Mouse (Mus musculus): ENCODE results near the gene Mxi1.

The Mxi1 gene

DNA sequence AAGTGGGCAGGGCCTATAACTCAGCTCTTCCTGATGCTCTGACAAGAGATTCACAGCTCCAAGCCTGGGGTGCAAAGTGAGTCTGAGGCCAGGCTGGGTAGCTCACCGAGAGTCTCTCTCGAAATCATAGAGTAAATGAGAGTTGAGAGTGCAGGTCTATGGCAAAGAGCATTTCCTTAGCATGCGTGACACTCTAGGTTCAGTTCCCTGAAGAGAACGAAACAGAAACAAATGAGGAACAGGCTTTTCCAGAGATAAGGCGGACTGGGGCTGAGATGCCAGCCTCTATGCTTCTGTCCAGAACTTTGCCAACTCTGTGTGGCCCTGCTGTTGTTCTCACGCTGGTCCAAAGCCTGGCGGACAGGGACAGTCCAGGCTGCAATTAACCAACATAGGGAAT lies 6.9 kb upstream of the Mxi1 start:
- no peak for DNase-seq

DNA sequence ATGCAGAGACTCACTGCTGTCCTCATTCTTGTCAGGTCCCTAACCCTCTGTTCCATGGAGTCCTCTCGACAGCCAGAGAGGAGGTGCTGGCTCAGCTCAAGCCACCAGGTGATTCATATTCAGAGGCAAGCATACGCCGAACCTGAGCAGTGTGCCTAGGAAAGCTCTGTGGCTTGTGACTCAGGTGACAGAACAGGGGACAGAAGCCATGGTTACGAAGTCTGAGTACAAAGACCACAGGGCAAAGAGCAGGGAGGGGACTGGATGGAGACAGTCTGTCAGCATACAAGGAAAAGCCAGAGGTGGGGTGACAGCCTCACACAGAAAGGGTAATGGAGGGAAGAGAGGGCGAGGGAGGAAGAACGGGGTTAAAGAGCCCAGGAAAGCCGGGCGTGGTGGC lies 4.7 kb upstream of the Mxi1 start:
- DNase-seq, result no peak

DNA sequence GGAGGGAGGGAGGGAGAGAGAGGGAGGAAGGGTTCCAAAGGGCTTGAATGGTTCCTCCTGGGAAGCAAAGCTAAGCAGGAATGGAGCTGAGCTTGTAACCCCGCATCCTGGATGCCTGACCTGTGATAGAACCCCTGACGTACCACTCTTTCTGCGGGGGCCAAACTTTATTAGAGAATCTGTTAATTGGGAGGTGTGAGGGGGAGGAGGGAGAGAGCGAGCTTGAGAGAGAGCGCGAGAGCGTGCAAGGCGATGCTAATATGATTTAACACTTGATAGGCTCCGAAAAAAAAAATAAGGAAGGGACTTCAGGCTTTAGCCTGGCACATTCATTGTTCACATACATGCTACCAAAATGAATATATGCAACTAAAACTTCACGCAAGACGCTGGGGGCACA lies 3.6 kb upstream of the Mxi1 start:
- no peak for DNase-seq

DNA sequence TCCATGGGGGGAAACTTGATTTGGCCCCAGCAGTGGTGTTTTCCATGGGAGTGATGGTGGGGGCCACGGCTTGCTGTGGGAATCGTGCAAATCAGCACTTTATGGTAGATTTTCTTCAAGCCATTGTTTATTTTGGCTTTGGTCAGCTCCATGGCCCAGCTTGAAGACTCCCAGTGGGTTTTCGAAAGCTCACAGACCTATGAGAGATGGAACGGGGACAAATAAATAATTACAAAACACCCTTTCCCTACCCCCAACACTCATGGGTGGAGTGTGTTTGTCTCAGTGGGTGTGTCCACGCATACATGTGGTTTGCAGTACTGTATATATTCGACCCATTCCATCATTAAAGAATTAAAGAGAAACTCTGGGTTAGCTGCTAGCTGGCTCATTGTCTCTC lies 3.1 kb upstream of the Mxi1 start:
- DNase-seq, result no peak

DNA sequence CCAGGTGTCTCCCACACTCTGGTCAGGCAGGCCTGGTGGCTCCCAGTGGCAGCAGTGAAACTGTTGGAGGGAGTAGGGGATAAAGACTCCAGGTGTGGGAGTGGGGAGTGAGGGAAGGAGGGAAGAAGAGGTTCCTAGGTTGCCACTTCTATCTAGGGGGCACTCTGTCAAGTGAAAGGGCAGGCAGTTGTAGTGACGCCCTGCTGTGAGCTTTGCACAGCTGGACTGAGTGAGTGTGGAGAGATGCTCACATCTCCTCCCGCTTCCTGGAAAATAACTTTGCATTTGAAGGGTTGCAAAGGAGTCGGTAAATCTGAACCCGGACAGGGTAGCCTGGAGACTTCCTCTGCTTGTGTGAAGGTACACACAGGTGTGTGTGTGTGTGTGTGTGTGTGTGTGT lies 687 bp upstream of the Mxi1 start:
- no peak for DNase-seq

DNA sequence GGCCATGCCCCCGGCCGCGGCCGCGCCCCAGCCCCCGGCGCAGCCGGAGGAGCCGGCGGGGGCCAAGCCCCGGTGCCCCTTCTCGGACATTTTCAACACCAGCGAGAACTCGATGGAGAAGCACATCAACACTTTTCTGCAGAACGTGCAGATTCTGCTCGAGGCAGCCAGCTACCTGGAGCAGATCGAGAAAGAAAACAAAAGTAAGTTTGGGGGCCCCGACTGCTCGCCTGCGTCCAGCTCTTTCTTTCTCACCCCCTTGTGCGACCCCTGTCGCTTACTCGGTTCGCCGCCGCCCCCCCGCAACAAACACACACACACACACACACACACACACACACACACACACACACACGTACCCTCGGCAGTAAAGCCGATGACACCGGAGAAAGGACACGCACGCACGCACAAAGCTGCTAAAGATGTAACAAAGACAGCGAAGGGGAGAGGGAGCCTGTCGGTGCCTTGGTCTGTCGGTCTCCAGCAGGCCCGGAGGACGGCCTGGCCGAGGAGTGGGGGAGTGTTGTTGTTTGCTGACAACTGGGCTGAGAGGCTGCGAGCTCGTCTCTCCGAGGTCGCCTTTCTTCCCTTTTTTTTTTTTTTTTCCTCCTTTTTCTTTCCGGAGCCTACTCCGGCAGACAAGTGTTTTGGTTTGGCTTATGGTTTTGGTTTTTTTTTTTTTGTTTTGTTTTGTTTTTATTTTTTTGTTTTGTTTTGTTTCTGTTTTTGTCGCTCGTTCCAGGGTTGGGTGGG lies 629 bp downstream of the Mxi1 start:
- DNase-seq, result peak; percentile 52 to 54

DNA sequence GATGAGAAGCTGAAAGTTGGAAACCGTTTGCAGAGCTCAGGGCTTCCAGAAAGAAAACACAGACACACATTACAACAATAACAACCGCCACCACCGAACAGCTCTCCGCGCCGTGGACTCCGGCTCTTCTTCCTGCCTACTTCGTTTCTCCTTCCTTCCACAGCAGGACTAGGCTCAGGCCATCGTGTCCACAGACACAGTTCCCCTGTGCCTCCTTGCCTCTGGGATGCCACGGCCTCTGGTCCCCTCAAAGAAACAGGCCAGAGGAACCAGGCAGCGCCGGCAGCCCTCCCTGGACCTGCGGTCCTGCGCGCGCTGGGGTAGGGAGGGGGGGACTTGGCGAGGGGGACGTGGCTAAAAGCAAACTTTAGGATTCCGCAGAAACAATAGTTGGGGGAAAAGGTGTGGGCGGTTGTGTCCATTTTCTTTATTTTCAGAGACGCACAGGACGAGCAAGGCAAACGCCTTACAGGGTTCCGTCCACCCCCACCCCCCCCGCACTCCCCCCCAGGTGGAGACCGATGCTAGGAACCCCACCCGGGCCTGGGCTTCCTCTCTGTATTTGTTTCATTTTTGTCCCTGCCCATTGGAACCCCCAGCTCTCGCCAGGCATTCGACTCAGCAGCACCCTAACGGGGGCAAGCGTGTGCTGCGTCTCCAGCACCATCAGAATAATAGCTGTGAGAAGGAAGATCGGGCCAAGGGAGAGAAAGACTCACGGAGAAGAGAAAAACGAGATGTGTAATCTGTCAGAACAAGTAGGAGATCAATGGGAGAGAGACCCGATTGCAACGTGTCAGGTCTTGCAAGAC lies 1.4 kb downstream of the Mxi1 start:
- peak; percentile 54 to 57 for DNase-seq

DNA sequence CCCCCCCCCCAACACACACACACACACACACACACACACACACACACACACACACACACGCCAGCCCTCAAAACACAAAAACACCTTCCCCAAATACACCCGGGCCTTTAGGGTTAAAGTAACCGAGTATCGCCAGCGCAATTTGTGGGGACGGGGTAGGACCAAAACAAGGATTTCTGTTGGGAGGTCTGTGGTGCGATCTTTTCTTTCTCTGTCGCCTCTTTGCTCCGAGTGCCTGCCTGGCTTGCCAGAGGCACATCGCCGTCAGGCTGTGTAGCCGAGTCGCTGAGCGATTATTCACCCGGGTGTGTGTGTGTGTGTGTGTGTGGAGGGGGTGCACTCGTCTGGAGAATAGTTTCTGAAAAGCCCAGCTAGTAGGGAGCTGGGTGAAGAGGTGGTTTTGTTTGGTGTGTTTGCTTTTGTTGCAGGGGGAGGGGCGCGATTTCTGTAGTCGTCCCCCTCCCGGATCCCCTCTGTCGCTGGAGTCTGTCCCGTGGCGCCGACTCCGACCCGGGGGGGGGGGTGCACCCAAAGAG lies 2.1 kb downstream of the Mxi1 start:
- peak; percentile 58 for DNase-seq

DNA sequence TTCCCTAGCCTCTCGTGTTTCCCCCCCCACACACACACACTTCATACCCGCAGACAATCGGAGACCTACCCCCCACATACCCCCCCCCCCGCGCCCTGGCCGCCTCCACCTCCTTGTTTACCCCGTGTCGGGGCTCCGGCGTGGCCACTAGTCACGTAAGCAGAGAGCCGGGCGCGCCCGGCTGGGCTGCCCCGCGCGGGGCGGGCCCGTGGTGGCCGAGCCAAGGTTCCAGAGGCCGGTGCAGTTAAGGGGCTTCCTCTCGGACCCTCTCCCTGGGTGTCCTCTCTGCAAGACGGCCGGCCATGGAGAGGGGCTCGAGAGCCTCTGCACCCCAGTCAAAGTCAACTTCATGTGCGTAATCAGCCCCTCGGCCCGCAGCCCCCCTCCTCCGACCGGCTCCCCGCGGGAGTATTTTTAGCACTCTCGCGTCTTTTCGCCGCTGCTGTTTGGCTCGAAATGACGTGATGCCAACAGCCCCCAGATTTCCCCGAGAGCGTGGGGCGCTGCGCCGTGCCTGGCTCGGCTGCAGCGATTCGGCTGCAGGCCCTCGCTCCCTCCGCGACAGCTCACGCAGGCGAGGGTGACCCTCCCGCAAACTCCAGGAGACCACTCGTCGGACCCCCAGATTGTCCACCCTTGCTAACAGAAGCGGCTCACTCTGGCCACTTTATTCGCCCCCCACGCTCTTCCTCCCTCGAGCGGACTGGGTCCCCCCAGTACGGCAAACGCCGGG lies 2.8 kb downstream of the Mxi1 start:
- peak; percentile 82 to 84 for DNase-seq

DNA sequence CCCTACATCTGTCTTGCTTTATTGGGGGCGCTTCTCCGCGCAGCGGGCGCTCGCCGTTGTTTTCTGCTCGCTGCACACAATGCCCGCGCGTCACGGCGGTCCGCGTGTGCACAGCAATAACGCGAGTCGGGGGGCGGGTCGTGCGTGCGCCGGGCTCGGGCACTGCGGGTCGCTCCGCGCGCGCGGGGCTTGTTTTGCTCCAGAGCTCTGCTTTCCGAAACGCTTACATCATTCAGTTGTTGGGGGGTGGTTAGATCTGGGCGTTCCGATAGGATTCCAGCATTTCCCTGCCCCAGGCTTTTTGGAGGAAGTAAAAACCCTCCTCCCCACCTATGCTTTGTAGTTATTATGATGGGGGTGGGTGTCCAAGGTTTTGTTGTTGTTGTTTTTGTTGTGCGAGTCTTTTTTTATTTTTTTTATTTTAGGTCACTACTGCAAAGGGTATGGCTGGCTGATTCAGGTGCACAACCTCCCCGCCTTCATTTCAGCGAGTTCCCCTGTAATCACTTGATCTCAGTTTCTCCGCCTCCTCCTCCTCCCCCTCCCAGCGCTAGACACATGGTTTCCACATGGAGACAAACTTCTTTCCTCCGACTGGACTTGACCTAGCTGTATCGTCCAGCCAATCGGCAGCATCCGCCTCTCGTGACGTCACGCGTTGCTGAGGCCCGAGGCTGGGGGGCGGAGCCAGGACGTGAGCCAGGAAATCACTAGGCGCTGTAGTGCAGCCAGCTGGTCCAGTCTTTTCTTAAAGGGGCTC lies 3.5 kb downstream of the Mxi1 start:
- peak; percentile 98 to 99 for DNase-seq

DNA sequence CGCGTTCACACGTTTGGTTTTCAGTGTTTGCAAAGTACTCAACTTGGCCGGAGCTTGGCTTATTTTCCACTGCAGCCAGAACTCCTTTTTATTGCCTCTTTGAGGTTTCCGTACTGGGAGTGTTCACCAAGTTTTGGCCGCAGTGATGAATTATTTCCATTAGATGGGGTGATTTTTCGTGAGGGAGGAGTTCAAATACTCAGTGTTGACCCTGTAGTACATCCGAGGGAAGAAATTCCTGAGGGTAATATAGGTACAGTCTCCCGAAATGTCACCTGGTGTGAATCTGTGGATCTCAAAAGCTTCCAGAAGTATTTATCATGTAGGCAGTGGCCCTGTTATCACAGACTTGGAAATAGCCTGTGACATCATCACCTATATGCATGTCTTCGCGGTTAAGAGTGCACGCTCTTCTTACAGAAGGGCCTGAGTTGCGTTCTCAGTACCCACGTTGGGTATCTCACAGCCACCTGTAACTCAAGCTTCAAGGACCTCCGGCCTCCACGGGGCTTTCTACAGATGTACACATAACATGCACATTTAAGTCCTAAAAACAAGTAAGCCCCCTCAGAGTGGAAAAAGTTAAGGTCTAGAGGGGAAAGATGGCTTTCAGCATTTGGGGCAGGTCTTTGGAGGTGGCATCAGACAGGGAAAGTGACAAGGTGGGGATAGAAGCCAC lies 4.4 kb downstream of the Mxi1 start:
- no peak for DNase-seq

DNA sequence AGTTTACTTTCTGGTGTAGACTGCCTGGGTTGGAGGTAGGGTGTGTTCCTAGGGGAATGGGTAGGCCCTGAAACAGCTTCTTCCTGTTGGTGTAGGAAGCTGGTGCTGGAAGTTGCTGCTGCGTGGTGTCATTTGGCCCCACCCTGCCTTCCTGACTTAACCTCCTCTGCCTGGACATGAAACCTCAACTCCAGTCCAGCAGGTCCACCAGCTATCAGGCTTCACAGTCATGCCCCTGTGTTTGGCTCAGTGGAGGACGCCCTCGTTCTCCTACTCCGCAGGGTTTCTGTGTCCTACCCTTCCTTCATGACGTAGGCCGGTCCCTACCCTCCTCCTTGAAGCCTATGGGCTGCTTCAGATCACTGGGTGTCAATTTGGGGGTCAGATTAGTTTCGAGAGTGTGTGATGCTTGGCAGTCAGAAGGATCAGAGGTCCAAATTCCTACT lies 4.9 kb downstream of the Mxi1 start:
- DNase-seq, result no peak

DNA sequence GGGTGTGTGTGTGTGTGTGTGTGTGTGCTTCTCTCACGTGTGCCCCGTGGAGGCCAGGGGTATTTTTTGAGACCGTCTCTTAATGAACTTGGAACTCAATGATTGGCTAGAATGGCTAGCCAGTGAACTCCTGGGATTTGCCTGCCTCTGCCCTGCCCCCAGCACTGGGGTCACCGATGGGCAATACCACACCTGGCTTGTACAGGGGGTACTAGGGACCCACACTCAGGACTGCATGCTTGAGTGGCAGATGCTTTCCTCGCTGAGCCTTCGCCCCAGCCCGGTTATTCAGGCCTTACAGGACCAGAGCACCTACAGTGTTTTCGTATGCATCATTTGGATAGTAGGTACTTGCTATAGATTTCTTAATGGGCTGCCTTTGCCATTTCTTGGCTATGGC lies 5.8 kb downstream of the Mxi1 start:
- DNase-seq, result no peak

DNA sequence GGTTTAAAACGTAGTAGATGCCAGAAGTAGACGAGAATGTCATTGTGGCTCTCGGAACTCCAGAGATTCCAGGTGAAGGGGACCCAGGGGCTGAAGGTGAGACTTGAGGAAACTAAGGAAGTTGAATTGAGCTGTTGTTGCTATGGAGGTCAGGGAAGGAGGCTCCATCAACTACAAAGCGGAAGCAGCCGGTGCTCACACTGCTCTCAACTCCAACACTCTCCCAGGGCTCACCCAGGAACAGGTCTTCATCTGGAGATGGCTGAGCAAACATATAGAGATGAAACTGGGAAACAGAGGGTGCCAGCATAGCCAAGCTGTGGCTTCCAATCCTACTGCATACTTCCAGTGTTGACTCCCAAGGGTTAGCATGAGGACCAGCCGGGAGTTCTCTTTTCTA lies 6.6 kb downstream of the Mxi1 start:
- no peak for DNase-seq

DNA sequence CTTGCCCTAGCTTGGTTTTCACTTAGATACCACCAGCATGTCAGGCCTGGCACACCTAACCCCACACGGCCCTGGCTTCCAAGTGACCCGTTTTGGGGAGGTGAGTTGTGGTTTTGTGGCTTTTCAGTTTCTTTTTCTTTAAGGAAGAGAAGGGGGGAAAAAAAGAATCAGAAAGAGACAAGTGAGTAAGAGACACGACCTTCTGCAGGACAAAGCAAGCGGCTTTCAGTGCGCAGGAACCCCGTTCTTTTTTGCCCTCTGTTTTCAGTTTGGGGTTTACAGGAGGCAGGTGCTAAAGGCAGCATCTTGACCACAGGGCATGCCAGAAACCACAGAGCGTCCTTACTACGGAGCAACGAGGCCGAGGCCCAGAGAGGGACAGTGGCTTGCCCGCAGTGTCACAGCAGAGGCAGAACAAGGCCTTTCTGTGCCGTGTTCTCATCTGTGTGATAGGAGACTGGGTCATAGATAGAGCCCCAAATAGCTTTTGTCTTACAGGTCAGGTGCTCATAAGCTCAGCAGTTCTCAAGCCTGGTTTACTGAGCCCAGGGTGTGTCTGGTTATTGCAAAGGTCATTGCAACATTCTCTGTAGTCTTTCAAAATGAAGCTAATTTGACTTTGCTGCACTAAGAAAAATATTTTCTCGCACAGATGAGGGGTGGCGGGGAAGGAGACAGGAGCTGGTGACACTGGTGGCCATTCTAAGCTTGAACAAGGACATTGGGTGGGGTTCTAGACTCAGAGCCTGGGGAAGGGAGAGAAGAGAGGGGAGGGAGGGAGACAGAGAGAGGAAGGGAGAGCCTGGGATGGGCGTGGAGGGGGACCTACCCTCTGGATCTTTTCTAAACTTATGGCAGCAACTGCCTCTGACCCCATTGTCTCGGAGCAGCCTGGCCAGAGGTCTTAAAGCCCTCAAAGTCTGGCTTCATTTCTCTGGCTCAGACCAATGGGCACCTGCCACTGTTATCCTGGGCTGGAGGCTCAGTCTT lies 8.1 kb downstream of the Mxi1 start:
- no peak for DNase-seq

DNA sequence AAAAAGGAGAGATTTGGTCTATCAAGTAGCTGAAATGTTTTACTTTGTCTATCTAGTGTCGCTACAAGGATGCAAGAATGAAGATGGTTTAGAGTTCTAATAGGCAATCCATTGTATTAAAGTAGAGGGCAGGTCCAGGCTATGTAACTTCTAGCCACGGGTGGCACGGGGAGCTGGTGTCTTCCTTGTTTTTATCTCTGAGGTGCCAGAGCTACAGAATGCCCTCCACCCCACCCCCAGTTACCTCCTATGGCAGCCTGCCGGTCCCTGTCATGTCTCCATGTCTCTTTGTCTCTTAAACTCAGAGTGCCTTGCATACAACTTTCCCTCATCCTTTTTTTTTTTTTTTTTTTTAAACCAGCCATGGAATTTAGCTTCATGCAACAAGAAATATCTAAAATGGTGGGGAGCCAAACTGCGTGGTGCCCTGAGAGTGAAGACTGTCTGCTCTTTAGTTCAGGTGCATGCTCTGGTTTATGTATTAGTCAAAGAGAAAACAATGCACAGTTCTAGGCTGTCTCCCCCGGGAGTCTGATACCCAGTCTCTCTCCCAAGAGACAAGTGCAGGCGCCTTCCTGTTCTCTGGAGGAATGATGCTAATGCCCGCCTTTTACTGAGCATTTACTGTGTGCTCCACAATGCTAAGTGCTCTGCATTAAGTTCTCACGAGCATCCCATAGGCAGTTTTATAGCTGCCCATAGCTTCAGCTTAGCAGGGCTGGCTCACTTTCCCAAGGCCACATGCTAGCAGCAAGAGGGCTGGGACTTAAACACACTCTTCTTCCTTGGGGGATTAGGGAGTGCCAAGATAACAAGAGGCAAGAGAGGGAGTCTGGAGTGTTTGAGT lies 10.2 kb downstream of the Mxi1 start:
- no peak for DNase-seq

DNA sequence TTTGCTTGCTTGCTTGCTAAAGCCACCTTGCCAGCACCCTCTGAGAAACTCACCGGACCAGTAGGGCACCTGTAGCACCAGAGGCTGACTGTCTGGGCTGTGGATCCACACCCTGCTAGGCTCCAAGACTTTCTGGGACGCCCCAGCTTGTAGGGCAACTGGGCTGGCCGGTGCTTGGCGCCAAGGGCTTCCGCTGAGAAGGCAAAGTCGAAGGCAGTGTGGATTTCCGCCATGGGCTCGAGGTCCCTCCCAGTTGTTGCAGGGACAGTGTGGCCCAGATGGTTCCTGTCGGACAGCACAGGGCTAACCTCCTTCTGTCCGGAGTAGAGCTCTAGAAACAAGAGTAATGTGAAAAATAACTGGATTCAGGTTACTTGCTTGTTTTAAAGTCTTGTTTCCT lies 11.0 kb downstream of the Mxi1 start:
- no peak for DNase-seq

DNA sequence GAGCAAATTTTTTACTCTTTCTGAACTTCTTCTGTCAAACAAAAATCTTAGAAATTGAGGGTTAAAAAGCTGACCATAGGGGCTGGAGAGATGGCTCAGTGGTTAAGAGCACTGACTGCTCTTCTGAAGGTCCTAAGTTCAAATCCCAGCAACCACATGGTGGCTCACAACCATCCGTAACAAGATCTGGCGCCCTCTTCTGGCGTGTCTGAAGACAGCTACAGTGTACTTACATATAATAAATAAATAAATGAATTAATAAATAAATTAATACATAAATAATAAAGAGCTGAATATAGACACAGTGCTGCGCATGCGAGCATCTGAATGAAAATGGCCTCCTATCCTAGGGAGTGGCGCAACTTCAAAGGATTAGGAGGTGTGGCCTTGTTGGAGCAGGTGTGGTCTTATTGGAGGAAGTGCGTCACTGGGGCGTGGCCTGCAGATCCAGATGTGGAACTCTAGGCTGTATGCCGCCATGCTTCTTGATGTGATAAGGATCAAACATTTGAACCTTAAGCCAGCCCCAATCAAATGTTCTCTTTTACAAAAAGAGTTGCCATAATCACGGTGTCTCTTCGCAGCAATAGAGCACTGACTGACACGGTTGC lies 12.2 kb downstream of the Mxi1 start:
- DNase-seq, result peak in 1 of 2 experiments; percentile 24

DNA sequence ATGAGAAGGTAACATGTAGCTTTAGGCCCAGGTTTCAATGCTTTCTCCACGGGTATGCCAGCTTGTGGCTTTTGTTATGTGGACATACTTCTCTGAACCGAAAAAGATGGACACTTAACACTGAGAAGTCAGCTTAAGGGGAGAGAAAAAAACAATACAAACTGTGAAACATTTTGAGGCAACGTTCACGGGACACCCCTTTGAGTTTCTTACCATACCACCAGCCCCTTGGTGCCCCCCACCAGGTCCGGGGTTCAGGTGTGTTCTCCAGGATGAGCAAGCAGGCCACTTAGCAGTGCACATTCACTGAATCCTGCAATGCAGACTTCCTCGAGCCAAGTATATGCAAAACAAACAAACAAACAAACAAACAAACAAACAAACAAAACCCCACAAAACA lies 14.5 kb downstream of the Mxi1 start:
- DNase-seq, result no peak

Measured in B cell, adult 2 months (primary cell).